Mouse (Mus musculus) neural tube, embryonic 14.5 days (tissue): Measurements from ENCODE around the gene Tspan5. TPM values are rescaled to one million over a fixed set of nuclear protein-coding genes. Genes with fewer than 3 reads are reported as not detected.

Source experiments
- ATAC-seq: fragments of 200-750 bp; cut with Nextera tagmentation; 2 replicates; pipeline ENCODE4 v1.8.0; 2017; ENCODE audit warnings: low read depth, mild to moderate bottlenecking, moderate TSS enrichment, moderate library complexity
- H3K27ac ChIP-seq: fragments of 300-500 bp; sonication (generic); 2 replicates; pipeline ENCODE4 v1.5.1; 2014; ENCODE audit warnings: low read depth, mild to moderate bottlenecking, control low read depth, low read length, moderate library complexity, mixed read lengths
- H3K27me3 ChIP-seq: fragments of 300-500 bp; sonication (generic); 2 replicates; pipeline ENCODE4 v1.6.1; 2014; ENCODE audit warnings: low read length; ENCODE audit not compliant: control insufficient read depth, insufficient read depth
- H3K36me3 ChIP-seq: fragments of 300-500 bp; sonication (generic); 2 replicates; pipeline ENCODE4 v1.6.1; 2014; ENCODE audit warnings: low read length, mixed read lengths; ENCODE audit not compliant: control insufficient read depth, insufficient read depth
- H3K4me1 ChIP-seq: fragments of 300-500 bp; sonication (generic); 2 replicates; pipeline ENCODE4 v1.6.1; 2014; ENCODE audit warnings: low read length; ENCODE audit not compliant: control insufficient read depth, insufficient read depth
- H3K4me2 ChIP-seq: fragments of 300-500 bp; sonication (generic); 2 replicates; pipeline ENCODE4 v1.6.1; 2014; ENCODE audit warnings: mild to moderate bottlenecking, low read depth, low read length, control low read depth
- H3K4me3 ChIP-seq: fragments of 300-500 bp; sonication (generic); 2 replicates; pipeline ENCODE4 v1.5.1; 2014; ENCODE audit warnings: low read depth, low read length, control low read depth, mixed read lengths
- H3K9ac ChIP-seq: fragments of 300-500 bp; sonication (generic); replicated peaks from 2 replicates; pipeline ENCODE4 v1.6.1; 2014; ENCODE audit warnings: low read depth, mild to moderate bottlenecking, control low read depth, low read length, mixed read lengths
- H3K9me3 ChIP-seq: fragments of 300-500 bp; sonication (generic); 2 replicates; pipeline ENCODE4 v1.6.1; 2016; ENCODE audit warnings: low read length; ENCODE audit not compliant: control insufficient read depth
- WGBS: fragments of 180-500 bp; shearing (Covaris S2); extraction: QIAGEN DNeasy Blood & Tissue Kit; methylation state at CpG from one replicate; pipeline ENCODE4 v1.1.7; 2014; 5-methylcytosine and 5-hydroxymethylcytosine counted together
- polyA plus RNA-seq: library from polyadenylated mRNA; unstranded; fragments of >200 nt; fragmentation: Nextera tagmentation; extraction: Ambion mirVana; gene quantifications from 2 replicates; pipeline ENCODE4 v1.2.1, GENCODE M21; 2014

Tspan5 gene
- polyA plus RNA-seq, 1 experiment from 2014 or later, result 115 TPM

GRCm38 (mm10) chr3:138897500-138897899 is 155.5 kb downstream of the Tspan5 start:
- Histone ChIP-seq H3K27me3 (no peaks in the 10 kb centered on the region), H3K9me3 (no peaks in the 10 kb centered on the region; the same call in 1 of the 2 replicates), H3K4me1 (peaks cover 4% of the 10 kb centered on the region), H3K9ac (no peak overlapping the region), H3K36me3 (peaks cover 20% of the 10 kb centered on the region), H3K4me3 (no peak overlapping the region), H3K4me2 (no peak overlapping the region), H3K27ac (no peak overlapping the region)
- ATAC-seq, result no peak
- 91% methylated on average over 11 of the region's 11 CpGs for WGBS

- Histone ChIP-seq H3K9ac (no peak overlapping the region), H3K9me3 (no peaks in the 10 kb centered on the region; the same call in 1 of the 2 replicates), H3K36me3 (peaks cover 23% of the 10 kb centered on the region)
These were observed 156.1 kb downstream of the Tspan5 start for GRCm38 (mm10) chr3:138898055-138898454.

GRCm38 (mm10) chr3:138900571-138901141 is 158.7 kb downstream of the Tspan5 start:
- 0 out of 2 replicates have a peak, but pooled peaks cover 3% of the 10 kb centered on the region for H3K4me1 ChIP-seq
- H3K9me3 ChIP-seq, result no peaks in the 10 kb centered on the region; the same call in 1 of the 2 replicates
- H3K4me3 ChIP-seq, result no peak overlapping the region
- no peak overlapping the region for H3K9ac ChIP-seq
- no peak overlapping the region for H3K27ac ChIP-seq
- no peaks in the 10 kb centered on the region for H3K27me3 ChIP-seq
- H3K4me2 ChIP-seq, result no peak overlapping the region
- no peak for ATAC-seq
- H3K36me3 ChIP-seq, result peaks cover 23% of the 10 kb centered on the region
- 91% methylated on average over 9 of the region's 9 CpGs for WGBS

More at GRCm38 (mm10) chr3:138898055-138898454, 156.1 kb downstream of the Tspan5 start:
- ATAC-seq, result no peak
- Histone ChIP-seq H3K27ac (no peak overlapping the region), H3K27me3 (no peaks in the 10 kb centered on the region), H3K4me1 (peaks cover 4% of the 10 kb centered on the region), H3K4me2 (no peak overlapping the region), H3K4me3 (no peak overlapping the region)
- 97% methylated on average over 8 of the region's 8 CpGs for WGBS

GRCm38 (mm10) chr3:138905678-138906077 is 163.7 kb downstream of the Tspan5 start:
- Histone ChIP-seq H3K4me2 (no peak overlapping the region), H3K9me3 (no peaks in the 10 kb centered on the region), H3K27ac (no peak overlapping the region), H3K27me3 (no peaks in the 10 kb centered on the region), H3K36me3 (peaks cover 3% of the 10 kb centered on the region; the same call in 1 of the 2 replicates), H3K9ac (no peak overlapping the region), H3K4me1 (0 out of 2 replicates have a peak, but pooled peaks cover 4% of the 10 kb centered on the region), H3K4me3 (no peak overlapping the region)
- ATAC-seq, result peak; percentile 20; the same call in 1 of the 2 replicates
- 45% methylated on average over 7 of the region's 7 CpGs for WGBS

- 33% methylated on average over 17 of the region's 17 CpGs for WGBS
- H3K36me3 ChIP-seq, result peaks cover 3% of the 10 kb centered on the region; the same call in 1 of the 2 replicates
- H3K4me3 ChIP-seq, result no peak overlapping the region
- no peak overlapping the region for H3K27ac ChIP-seq
- ATAC-seq, result peak; percentile 83
- H3K9ac ChIP-seq, result no peak overlapping the region
- 0 out of 2 replicates have a peak, but pooled peaks cover 4% of the 10 kb centered on the region for H3K4me1 ChIP-seq
- no peaks in the 10 kb centered on the region for H3K27me3 ChIP-seq
- H3K4me2 ChIP-seq, result no peak overlapping the region
- no peaks in the 10 kb centered on the region for H3K9me3 ChIP-seq
These were observed 164.3 kb downstream of the Tspan5 start for GRCm38 (mm10) chr3:138906112-138906880.

GRCm38 (mm10) chr3:138909313-138909712 is 167.3 kb downstream of the Tspan5 start:
- H3K36me3 ChIP-seq, result no peaks in the 10 kb centered on the region
- ATAC-seq, result no peak
- H3K27me3 ChIP-seq, result no peaks in the 10 kb centered on the region
- no peak overlapping the region for H3K9ac ChIP-seq
- no peaks in the 10 kb centered on the region for H3K9me3 ChIP-seq
- H3K4me2 ChIP-seq, result no peak overlapping the region
- H3K4me1 ChIP-seq, result 0 out of 2 replicates have a peak, but pooled peaks cover 4% of the 10 kb centered on the region
- no peak overlapping the region for H3K4me3 ChIP-seq
- 79% methylated on average over 2 of the region's 2 CpGs for WGBS
- no peak overlapping the region for H3K27ac ChIP-seq

- no peak for ATAC-seq
- H3K27ac ChIP-seq, result no peak overlapping the region
- no peaks in the 10 kb centered on the region for H3K27me3 ChIP-seq
- no peaks in the 10 kb centered on the region for H3K9me3 ChIP-seq
- no peaks in the 10 kb centered on the region for H3K36me3 ChIP-seq
- no peak overlapping the region for H3K4me2 ChIP-seq
- no peak overlapping the region for H3K4me3 ChIP-seq
- no peak overlapping the region for H3K9ac ChIP-seq
- H3K4me1 ChIP-seq, result no peaks in the 10 kb centered on the region
- WGBS, result 93% methylated on average over 8 of the region's 8 CpGs
These were observed 170.5 kb downstream of the Tspan5 start for GRCm38 (mm10) chr3:138912504-138912903.

GRCm38 (mm10) chr3:138914626-138915288 is 172.8 kb downstream of the Tspan5 start:
- Histone ChIP-seq H3K27me3 (no peaks in the 10 kb centered on the region), H3K36me3 (no peaks in the 10 kb centered on the region), H3K9ac (no peak overlapping the region), H3K9me3 (no peaks in the 10 kb centered on the region), H3K27ac (no peak overlapping the region), H3K4me2 (no peak overlapping the region), H3K4me1 (no peaks in the 10 kb centered on the region), H3K4me3 (no peak overlapping the region)
- no peak for ATAC-seq
- WGBS, result 71% methylated on average over 8 of the region's 8 CpGs

- Histone ChIP-seq H3K9me3 (no peaks in the 10 kb centered on the region), H3K4me1 (no peaks in the 10 kb centered on the region), H3K4me3 (no peak overlapping the region), H3K27ac (no peak overlapping the region), H3K36me3 (no peaks in the 10 kb centered on the region), H3K4me2 (no peak overlapping the region), H3K9ac (no peak overlapping the region), H3K27me3 (no peaks in the 10 kb centered on the region)
- no peak for ATAC-seq
- 90% methylated on average over 4 of the region's 4 CpGs for WGBS
These were observed 174.6 kb downstream of the Tspan5 start for GRCm38 (mm10) chr3:138916591-138916990.
